Mouse (Mus musculus) brain, embryonic 14.5 days (tissue): ENCODE results near the gene Agt.

Experiments
- CTCF ChIP-seq: fragments of 200-500 bp; IDR thresholded peaks from 2 replicates; pipeline ENCODE4 v1.5.1; 2012; ENCODE audit warnings: inconsistent platforms, mild to moderate bottlenecking, moderate library complexity, borderline replicate concordance; ENCODE audit not compliant: insufficient read depth, insufficient read length; ENCODE audit errors: extremely low read depth
- POLR2A ChIP-seq: fragments of 200-500 bp; IDR thresholded peaks from 2 replicates; pipeline ENCODE4 v1.6.1; 2012; ENCODE audit warnings: mild to moderate bottlenecking, inconsistent platforms, borderline replicate concordance; ENCODE audit not compliant: poor library complexity, insufficient read depth, insufficient read length, severe bottlenecking; ENCODE audit errors: extremely low read depth

DNA sequence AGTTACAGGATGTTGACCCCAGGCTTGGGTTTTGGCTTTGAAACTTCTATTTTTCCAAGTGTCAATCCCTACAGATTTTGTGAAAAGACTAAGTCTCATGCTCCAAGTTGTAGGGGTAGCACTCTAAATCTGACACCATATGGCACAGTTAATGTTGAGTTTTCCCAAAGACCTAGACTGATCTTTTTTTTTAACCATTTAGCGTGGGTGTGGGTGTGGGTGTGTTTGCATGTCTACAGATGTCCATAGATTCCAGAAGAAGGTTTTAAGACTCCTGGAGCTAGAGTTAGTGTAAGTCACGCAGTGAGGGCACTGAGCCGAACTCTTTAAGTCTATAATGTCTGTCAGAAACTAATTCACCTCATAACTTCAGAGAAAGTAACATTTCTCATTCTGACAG is 36.9 kb downstream of the Agt start:
- TF ChIP-seq CTCF (no peak), POLR2A (no peak)
